Mouse (Mus musculus): ENCODE results near the gene Klhl29.
"Not testable (repeated sequence)": the region's sequence is repeated elsewhere in the genome, so short reads cannot be mapped to it uniquely, and the experiment has no call there.

DNA sequence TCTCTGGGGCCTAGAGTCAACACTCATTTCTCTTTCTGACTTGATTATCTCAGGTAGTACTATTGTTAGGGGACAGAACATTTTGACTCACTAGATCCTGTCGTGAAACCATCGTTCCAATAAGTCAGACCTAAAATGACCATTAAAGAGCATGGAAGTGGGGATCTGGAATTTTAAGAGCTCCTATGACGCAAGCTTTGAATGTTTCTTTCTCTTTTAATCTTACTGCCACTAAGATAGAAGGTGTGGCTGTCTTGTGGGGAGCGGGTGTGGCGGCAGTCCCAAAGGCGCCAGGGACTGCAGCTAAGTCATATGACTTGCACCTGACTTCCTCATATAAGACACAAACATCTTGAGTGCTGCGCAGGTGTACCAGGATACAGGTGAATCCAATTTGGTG, 31.0 kb downstream of the Klhl29 start:
- not testable (repeated sequence) for TF ChIP-seq HCFC1 (IDR thresholded peaks at IDR 0.05; ENCODE audit: borderline replicate concordance, insufficient read depth, low read length); ZC3H11A (IDR thresholded peaks at IDR 0.05; ENCODE audit: borderline replicate concordance, low read depth, low read length); MAFK (IDR thresholded peaks at IDR 0.05; ENCODE audit: insufficient read depth, low read depth, low read length); ZNF384 (IDR thresholded peaks at IDR 0.05; ENCODE audit: low read depth, low read length); CHD2 (IDR thresholded peaks at IDR 0.05; ENCODE audit: low read depth, low read length)

Measured in ES-E14 (cell line).